In the genomic region with DNA sequence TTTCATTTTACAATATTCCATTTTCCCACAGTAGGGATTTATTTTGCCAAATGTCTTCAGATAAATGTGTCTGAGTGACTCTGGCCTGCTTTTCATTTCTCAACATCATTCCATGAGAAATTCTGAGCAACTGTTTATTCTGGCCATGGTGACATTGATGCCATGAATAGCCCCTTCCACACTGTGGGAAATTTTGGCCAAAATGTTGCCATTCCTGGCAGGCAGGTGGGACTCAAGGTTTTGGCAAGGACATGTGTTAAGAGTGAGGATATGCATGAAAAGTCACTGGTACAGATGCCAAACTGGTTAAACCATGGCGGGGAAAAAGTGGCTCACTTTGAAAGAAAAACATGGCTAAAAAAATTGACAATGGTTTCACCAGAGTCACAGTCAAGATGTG, we compare ENCODE assay signal across 26 mouse cellular contexts.
DNase-seq lines count a peak whose midpoint lies in the region; ATAC-seq and TF ChIP-seq lines count a peak whose summit lies in the region.
"Had no signal": no experiment of that assay in that cellular context is flagged by ENCODE, and none has a peak within 500 bp of the region (broad histone marks: within the 10 kb centered on the region; RNA-seq: fewer than 3 reads in every experiment).

No protein-coding gene starts in this region.

- no peak overlapping the region for H3K4me2 ChIP-seq in heart, embryonic 16.5 days (ENCODE audit: low read depth, low read length)
- H3K4me2 ChIP-seq in intestine, postnatal 0 days (replicated peaks; ENCODE audit: low read depth) = no peak overlapping the region
- H3K4me2 ChIP-seq: embryonic facial prominence, embryonic 13.5 days; heart, embryonic 11.5 days; heart, embryonic 15.5 days; hindbrain, embryonic 13.5 days; intestine, embryonic 15.5 days had no signal

- H3K27me3 ChIP-seq in heart, embryonic 16.5 days (ENCODE audit: control insufficient read depth, insufficient read depth, low read length) = no peaks in the 10 kb centered on the region
- H3K27me3 ChIP-seq in limb, embryonic 10.5 days (ENCODE audit: low read depth, poor library complexity, severe bottlenecking) = no peaks in the 10 kb centered on the region
- no peaks in the 10 kb centered on the region for H3K27me3 ChIP-seq in intestine, postnatal 0 days (replicated peaks; ENCODE audit: control insufficient read depth, insufficient read depth, low read length)
- H3K27me3 ChIP-seq: heart, embryonic 15.5 days; hindbrain, embryonic 13.5 days; intestine, embryonic 15.5 days had no signal

- no peak overlapping the region for H3K9ac ChIP-seq in heart, embryonic 16.5 days (ENCODE audit: low read length)
- no peak overlapping the region for H3K9ac ChIP-seq in intestine, postnatal 0 days (ENCODE audit: low read depth, low read length)
- H3K9ac ChIP-seq: embryonic facial prominence, embryonic 13.5 days; forebrain, postnatal 0 days; heart, embryonic 15.5 days; hindbrain, embryonic 13.5 days; intestine, embryonic 15.5 days had no signal

- no peak overlapping the region for H3K4me3 ChIP-seq in heart, embryonic 16.5 days (ENCODE audit: low read length)
- H3K4me3 ChIP-seq in limb, embryonic 10.5 days = no peak overlapping the region
- no peak overlapping the region for H3K4me3 ChIP-seq in intestine, postnatal 0 days (ENCODE audit: low read depth, low read length)
- H3K4me3 ChIP-seq: embryonic facial prominence, embryonic 10.5 days; embryonic facial prominence, embryonic 13.5 days; gastrocnemius, adult 2 months; heart, embryonic 15.5 days; hindbrain, embryonic 10.5 days; hindbrain, embryonic 13.5 days; intestine, embryonic 15.5 days had no signal

- H3K27ac ChIP-seq in heart, embryonic 16.5 days (ENCODE audit: low read length) = no peak overlapping the region
- peak overlapping the region; percentile 68; the same call in 1 of the 2 replicates for H3K27ac ChIP-seq in limb, embryonic 10.5 days
- H3K27ac ChIP-seq in intestine, postnatal 0 days (ENCODE audit: low read depth, low read length) = no peak overlapping the region
- H3K27ac ChIP-seq: embryonic facial prominence, embryonic 10.5 days; embryonic facial prominence, embryonic 13.5 days; gastrocnemius, adult 2 months; heart, embryonic 15.5 days; hindbrain, embryonic 10.5 days; hindbrain, embryonic 13.5 days; intestine, embryonic 15.5 days had no signal

- ATAC-seq in heart, embryonic 16.5 days (replicated peaks; ENCODE audit: extremely low read depth, insufficient read depth, low FRiP score) = 0 out of 2 replicates have a peak, but pooled peaks have one; percentile 32
- no peak for ATAC-seq in intestine, postnatal 0 days
- ATAC-seq: CD4-positive, CD25-positive, alpha-beta regulatory T cell, adult 4 months; forebrain, embryonic 14.5 days; forebrain, postnatal 0 days; hindbrain, embryonic 16.5 days; intestine, embryonic 15.5 days had no signal

- H3K9me3 ChIP-seq in heart, embryonic 16.5 days (replicated peaks; ENCODE audit: control insufficient read depth, low read length) = no peaks in the 10 kb centered on the region
- no peaks in the 10 kb centered on the region for H3K9me3 ChIP-seq in limb, embryonic 10.5 days (replicated peaks)
- H3K9me3 ChIP-seq in intestine, postnatal 0 days (ENCODE audit: control insufficient read depth) = no peaks in the 10 kb centered on the region
- H3K9me3 ChIP-seq: embryonic facial prominence, embryonic 10.5 days; embryonic facial prominence, embryonic 13.5 days; heart, embryonic 15.5 days; hindbrain, embryonic 10.5 days; hindbrain, embryonic 13.5 days; intestine, embryonic 15.5 days had no signal

- TF ChIP-seq CTCF in intestine, postnatal 0 days (IDR thresholded peaks at IDR 0.05; ENCODE audit: low read depth) = no peak

- intact Hi-C loops in heart, postnatal 10 days (cut with DNase I) = no loop called here

- DNase-seq in heart, postnatal 10 days = no peak
- peak; percentile 25 for DNase-seq in adipocyte (ENCODE audit: low spot score)
- DNase-seq in limb, embryonic 10.5 days (ENCODE audit: low spot score) = no peak
- no peak for DNase-seq in right cerebral cortex, postnatal 10 days (ENCODE audit: low spot score in 2 of 2)
- DNase-seq: adrenal gland, adult 8-10 months; adrenal gland, postnatal 25 days; cerebellum, adult 11-12 months; cerebellum, adult 8-10 months; cerebellum, postnatal 10 days; cerebellum, postnatal 36 days; embryo, embryonic 11 days; forebrain, postnatal 0 days; gastrocnemius, adult 2 months; gastrocnemius, postnatal 14 days had no signal

- H3K36me3 ChIP-seq in heart, embryonic 16.5 days (ENCODE audit: control insufficient read depth, insufficient read depth) = no peaks in the 10 kb centered on the region
- H3K36me3 ChIP-seq in limb, embryonic 10.5 days = no peaks in the 10 kb centered on the region
- H3K36me3 ChIP-seq in intestine, postnatal 0 days (ENCODE audit: control insufficient read depth, insufficient read depth) = no peaks in the 10 kb centered on the region
- H3K36me3 ChIP-seq: embryonic facial prominence, embryonic 10.5 days; embryonic facial prominence, embryonic 13.5 days; heart, embryonic 15.5 days; hindbrain, embryonic 10.5 days; hindbrain, embryonic 13.5 days; intestine, embryonic 15.5 days had no signal

- 75% methylated on average over 1 of the region's 1 CpGs for WGBS in heart, embryonic 16.5 days
- 88% methylated on average over 1 of the region's 1 CpGs for WGBS in limb, embryonic 10.5 days
- 86% methylated on average over 1 of the region's 1 CpGs for WGBS in intestine, postnatal 0 days

- no peaks in the 10 kb centered on the region for H3K4me1 ChIP-seq in heart, embryonic 16.5 days (ENCODE audit: control insufficient read depth, insufficient read depth, low read length)
- peaks cover 40% of the 10 kb centered on the region for H3K4me1 ChIP-seq in limb, embryonic 10.5 days
- no peaks in the 10 kb centered on the region for H3K4me1 ChIP-seq in intestine, postnatal 0 days (replicated peaks; ENCODE audit: control insufficient read depth, insufficient read depth, low read length)
- H3K4me1 ChIP-seq: embryonic facial prominence, embryonic 13.5 days; heart, embryonic 15.5 days; hindbrain, embryonic 10.5 days; hindbrain, embryonic 13.5 days; intestine, embryonic 15.5 days had no signal
